Mouse (Mus musculus): ENCODE results near the gene Slco1a6. TPM values are rescaled to one million over a fixed set of nuclear protein-coding genes. Genes with fewer than 3 reads are reported as not detected.

Gene Slco1a6
- total and polyA plus RNA-seq, 2 experiments: not detected

DNA sequence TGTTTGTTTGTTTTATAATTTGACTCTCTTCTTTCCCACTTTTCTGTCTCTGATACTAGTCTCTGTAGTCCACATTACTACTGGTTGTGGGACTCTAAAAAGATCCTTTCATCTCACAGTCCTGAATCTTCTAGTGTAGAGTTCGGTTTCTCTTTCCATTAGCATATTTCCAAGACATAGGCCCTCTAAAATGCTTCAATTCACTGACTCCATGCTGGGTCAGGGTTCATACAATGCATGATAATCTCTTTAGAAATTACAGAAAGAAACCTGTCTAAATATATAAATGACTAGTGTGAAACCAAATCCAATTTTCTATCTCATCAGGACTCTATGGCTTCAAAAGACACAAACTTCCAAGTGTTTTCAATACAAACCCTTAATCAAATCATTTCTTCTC is 160.6 kb downstream of the Slco1a6 start:
- Histone ChIP-seq H3K9ac (ENCODE audit: low read depth, low read length) (no peak overlapping the region), H3K4me1 (ENCODE audit: control insufficient read depth, insufficient read depth, low read length) (no peaks in the 10 kb centered on the region), H3K27ac (replicated peaks; ENCODE audit: insufficient read depth, low read depth, low read length) (no peak overlapping the region), H3K27me3 (ENCODE audit: control insufficient read depth, insufficient read depth, low read length) (no peaks in the 10 kb centered on the region), H3K4me3 (ENCODE audit: insufficient read depth, low read depth, low read length) (no peak overlapping the region), H3K79me2 (ENCODE audit: control insufficient read depth, insufficient read depth, low read length) (no peaks in the 10 kb centered on the region), H3K36me3 (ENCODE audit: control insufficient read depth, insufficient read depth, low read length) (no peaks in the 10 kb centered on the region)
- TF ChIP-seq POLR2A (IDR thresholded peaks at IDR 0.05; ENCODE audit: extremely low read depth, insufficient read depth, low read length): no peak
- no peak for TF ChIP-seq CTCF (IDR thresholded peaks at IDR 0.05; ENCODE audit: low read depth, low read length)
- 85% methylated on average over 1 of the region's 1 CpGs for WGBS
- no peak for DNase-seq (ENCODE audit: extremely low read depth, low read depth, low spot score)

DNA sequence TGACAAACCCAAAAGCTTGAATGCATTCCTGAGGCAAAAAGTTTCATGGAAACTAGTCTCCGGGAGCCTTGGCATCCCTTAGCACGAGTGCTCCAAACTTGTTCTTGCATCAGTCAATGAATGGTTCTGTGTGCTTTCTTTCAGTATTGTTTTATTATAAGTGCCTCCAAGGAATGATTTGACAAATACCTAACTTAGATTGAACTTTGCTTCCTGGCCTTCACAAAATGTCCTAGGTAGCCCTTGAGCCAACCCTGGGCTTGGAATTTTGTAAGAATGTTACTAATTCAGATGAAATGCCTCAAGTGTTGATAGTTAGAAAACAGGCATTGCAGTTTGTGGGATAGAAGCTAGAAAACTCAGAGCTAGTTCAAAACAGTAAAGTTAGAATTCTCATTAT is 162.6 kb downstream of the Slco1a6 start:
- Histone ChIP-seq H3K27ac (replicated peaks; ENCODE audit: insufficient read depth, low read depth, low read length) (no peak overlapping the region), H3K4me3 (ENCODE audit: insufficient read depth, low read depth, low read length) (no peak overlapping the region), H3K9ac (ENCODE audit: low read depth, low read length) (no peak overlapping the region), H3K4me1 (ENCODE audit: control insufficient read depth, insufficient read depth, low read length) (no peaks in the 10 kb centered on the region), H3K27me3 (ENCODE audit: control insufficient read depth, insufficient read depth, low read length) (no peaks in the 10 kb centered on the region), H3K79me2 (ENCODE audit: control insufficient read depth, insufficient read depth, low read length) (no peaks in the 10 kb centered on the region), H3K36me3 (ENCODE audit: control insufficient read depth, insufficient read depth, low read length) (no peaks in the 10 kb centered on the region)
- 80% methylated on average over 2 of the region's 2 CpGs for WGBS
- TF ChIP-seq POLR2A (IDR thresholded peaks at IDR 0.05; ENCODE audit: extremely low read depth, insufficient read depth, low read length) (no peak), CTCF (IDR thresholded peaks at IDR 0.05; ENCODE audit: low read depth, low read length) (no peak)
- peak; percentile 18 for DNase-seq (ENCODE audit: extremely low read depth, low read depth, low spot score)

GRCm38 (mm10) chr6:142041896-142042295 is 166.4 kb downstream of the Slco1a6 start:
- Histone ChIP-seq H3K4me1 (ENCODE audit: control insufficient read depth, insufficient read depth, low read length) (peaks cover 3% of the 10 kb centered on the region; the same call in 1 of the 2 replicates), H3K9ac (ENCODE audit: low read depth, low read length) (no peak overlapping the region), H3K4me3 (ENCODE audit: insufficient read depth, low read depth, low read length) (no peak overlapping the region), H3K27me3 (ENCODE audit: control insufficient read depth, insufficient read depth, low read length) (no peaks in the 10 kb centered on the region), H3K79me2 (ENCODE audit: control insufficient read depth, insufficient read depth, low read length) (no peaks in the 10 kb centered on the region), H3K36me3 (ENCODE audit: control insufficient read depth, insufficient read depth, low read length) (no peaks in the 10 kb centered on the region), H3K27ac (replicated peaks; ENCODE audit: insufficient read depth, low read depth, low read length) (no peak overlapping the region)
- 92% methylated on average over 3 of the region's 3 CpGs for WGBS
- TF ChIP-seq CTCF (IDR thresholded peaks at IDR 0.05; ENCODE audit: low read depth, low read length): no peak
- TF ChIP-seq POLR2A (IDR thresholded peaks at IDR 0.05; ENCODE audit: extremely low read depth, insufficient read depth, low read length): no peak
- no peak for DNase-seq (ENCODE audit: extremely low read depth, low read depth, low spot score)

- peaks cover 3% of the 10 kb centered on the region; the same call in 1 of the 2 replicates for H3K4me1 ChIP-seq (ENCODE audit: control insufficient read depth, insufficient read depth, low read length)
- H3K4me3 ChIP-seq (ENCODE audit: insufficient read depth, low read depth, low read length): no peak overlapping the region
- TF ChIP-seq POLR2A (IDR thresholded peaks at IDR 0.05; ENCODE audit: extremely low read depth, insufficient read depth, low read length) (no peak), CTCF (IDR thresholded peaks at IDR 0.05; ENCODE audit: low read depth, low read length) (0 out of 2 replicates have a peak, but pooled peaks have one; percentile 27)
- H3K27me3 ChIP-seq (ENCODE audit: control insufficient read depth, insufficient read depth, low read length): no peaks in the 10 kb centered on the region
- no peak overlapping the region for H3K9ac ChIP-seq (ENCODE audit: low read depth, low read length)
- H3K27ac ChIP-seq (replicated peaks; ENCODE audit: insufficient read depth, low read depth, low read length): no peak overlapping the region
- no peaks in the 10 kb centered on the region for H3K79me2 ChIP-seq (ENCODE audit: control insufficient read depth, insufficient read depth, low read length)
- no peaks in the 10 kb centered on the region for H3K36me3 ChIP-seq (ENCODE audit: control insufficient read depth, insufficient read depth, low read length)
- WGBS: 59% methylated on average over 16 of the region's 16 CpGs
- DNase-seq (ENCODE audit: extremely low read depth, low read depth, low spot score): peak; percentile 76
These were observed 167.8 kb downstream of the Slco1a6 start for GRCm38 (mm10) chr6:142040306-142041175.

GRCm38 (mm10) chr6:142035771-142036170 is 172.6 kb downstream of the Slco1a6 start:
- WGBS: 84% methylated on average over 2 of the region's 2 CpGs
- TF ChIP-seq CTCF (IDR thresholded peaks at IDR 0.05; ENCODE audit: low read depth, low read length) (no peak), POLR2A (IDR thresholded peaks at IDR 0.05; ENCODE audit: extremely low read depth, insufficient read depth, low read length) (no peak)
- H3K27ac ChIP-seq (replicated peaks; ENCODE audit: insufficient read depth, low read depth, low read length): no peak overlapping the region

More at GRCm38 (mm10) chr6:142035771-142036170, 172.6 kb downstream of the Slco1a6 start:
- Histone ChIP-seq H3K79me2 (ENCODE audit: control insufficient read depth, insufficient read depth, low read length) (no peaks in the 10 kb centered on the region), H3K36me3 (ENCODE audit: control insufficient read depth, insufficient read depth, low read length) (no peaks in the 10 kb centered on the region), H3K27me3 (ENCODE audit: control insufficient read depth, insufficient read depth, low read length) (no peaks in the 10 kb centered on the region), H3K4me3 (ENCODE audit: insufficient read depth, low read depth, low read length) (no peak overlapping the region), H3K4me1 (ENCODE audit: control insufficient read depth, insufficient read depth, low read length) (peaks cover 3% of the 10 kb centered on the region; the same call in 1 of the 2 replicates), H3K9ac (ENCODE audit: low read depth, low read length) (no peak overlapping the region)
- no peak for DNase-seq (ENCODE audit: extremely low read depth, low read depth, low spot score)

Other genes with a start within 250 kb of the Slco1a6 start
- gene Gm6614, start 197.1 kb downstream of the Slco1a6 start, total RNA-seq (2014; rRNA removed): 0.09 TPM in 1 of 2 replicates, not detected in the other
- not detected in 2 replicates for gene Gm6614, start 197.1 kb downstream of the Slco1a6 start, polyA plus RNA-seq (2012; rRNA removed)
- gene Iapp, start 89.9 kb upstream of the Slco1a6 start, total RNA-seq (2014; rRNA removed): not detected in 2 replicates
- not detected in 2 replicates for gene Iapp, start 89.9 kb upstream of the Slco1a6 start, polyA plus RNA-seq (2012; rRNA removed)
- gene Slco1a5, start 114.5 kb upstream of the Slco1a6 start, total RNA-seq (2014; rRNA removed): not detected in 2 replicates
- gene Slco1a5, start 114.5 kb upstream of the Slco1a6 start, polyA plus RNA-seq (2012; rRNA removed): not detected in 2 replicates
- 9.9 and 12.8 TPM in 2 replicates for gene Pyroxd1, start 137.1 kb upstream of the Slco1a6 start, total RNA-seq (2014; rRNA removed)
- gene Pyroxd1, start 137.1 kb upstream of the Slco1a6 start, polyA plus RNA-seq (2012; rRNA removed): 3.3 and 4.1 TPM in 2 replicates
- 5.7 and 6.6 TPM in 2 replicates for gene Recql, start 178.6 kb upstream of the Slco1a6 start, total RNA-seq (2014; rRNA removed)
- gene Recql, start 178.6 kb upstream of the Slco1a6 start, polyA plus RNA-seq (2012; rRNA removed): 1.2 and 1.6 TPM in 2 replicates
- 2.5 and 3.3 TPM in 2 replicates for gene Golt1b, start 178.7 kb upstream of the Slco1a6 start, total RNA-seq (2014; rRNA removed)
- 1.2 and 1.7 TPM in 2 replicates for gene Golt1b, start 178.7 kb upstream of the Slco1a6 start, polyA plus RNA-seq (2012; rRNA removed)
- not detected in 2 replicates for gene Spx, start 204.9 kb upstream of the Slco1a6 start, total RNA-seq (2014; rRNA removed)
- gene Spx, start 204.9 kb upstream of the Slco1a6 start, polyA plus RNA-seq (2012; rRNA removed): not detected in 2 replicates